Mouse (Mus musculus) myocyte (in vitro differentiated cells): ENCODE measurements at regions not wholly inside any gene's neighbourhood (a gene's known extent, or its start where the extent isn't known, plus 50 kb on each side); places are given as distances from the start of the nearest gene placed in this dataset.

ENCODE experiments used
- CEBPB ChIP-seq: IDR thresholded peaks from 2 replicates; pipeline ENCODE4 v1.6.1; 2011; ENCODE audit warnings: mild to moderate bottlenecking, moderate library complexity; ENCODE audit not compliant: poor library complexity, insufficient read depth, severe bottlenecking
- E2F4 ChIP-seq: IDR thresholded peaks from one replicate; pipeline ENCODE4 v1.6.1; 2011; ENCODE audit warnings: mild to moderate bottlenecking, control low read depth, moderate library complexity; ENCODE audit not compliant: insufficient read depth
- MAX ChIP-seq: IDR thresholded peaks from one replicate; pipeline ENCODE4 v1.6.1; 2011; ENCODE audit warnings: low read depth, mild to moderate bottlenecking, control low read depth
- MYOD1 ChIP-seq, 3 experiments: IDR thresholded peaks; one replicate each; pipeline ENCODE4 v1.6.1; 2011; ENCODE audit warnings: control low read depth in 2 of 3, low read depth in 2 of 3, mild to moderate bottlenecking in 2 of 3, moderate library complexity in 1 of 3; ENCODE audit not compliant: insufficient read length in 2 of 3, control insufficient read depth in 1 of 3
- MYOG ChIP-seq, 3 experiments: IDR thresholded peaks; one replicate each; pipeline ENCODE4 v1.6.1; 2011; ENCODE audit warnings: control low read depth in 2 of 3, low read depth in 2 of 3, mild to moderate bottlenecking in 2 of 3; ENCODE audit not compliant: insufficient read length in 2 of 3, control insufficient read depth in 1 of 3, insufficient read depth in 1 of 3
- POLR2A ChIP-seq: IDR thresholded peaks from one replicate; pipeline ENCODE4 v1.6.1; 2011; ENCODE audit warnings: low read depth, mild to moderate bottlenecking, control low read depth, moderate library complexity; ENCODE audit not compliant: insufficient read length
- POLR2AphosphoS2 ChIP-seq: IDR thresholded peaks from one replicate; pipeline ENCODE4 v1.6.1; 2011; ENCODE audit warnings: low read depth, control low read depth; ENCODE audit not compliant: insufficient read length
- SRF ChIP-seq: IDR thresholded peaks from one replicate; pipeline ENCODE4 v1.6.1; 2011; ENCODE audit warnings: low read depth; ENCODE audit not compliant: control insufficient read depth, insufficient read length
- TCF12 ChIP-seq: IDR thresholded peaks from one replicate; pipeline ENCODE4 v1.6.1; 2011; ENCODE audit warnings: mild to moderate bottlenecking, control low read depth; ENCODE audit not compliant: poor library complexity, insufficient read depth, severe bottlenecking

GRCm38 (mm10) chr2:143233795-143234194, 155.5 kb downstream of the Otor start:
- TF ChIP-seq SRF = no peak
- TF ChIP-seq E2F4 = no peak
- TF ChIP-seq POLR2A = no peak
- no peak for TF ChIP-seq MYOD1 (IDR thresholded peaks at IDR 0.05; ENCODE audit: control insufficient read depth in 1 of 3, insufficient read length in 2 of 3, low read depth in 2 of 3)
- no peak for TF ChIP-seq POLR2AphosphoS2
- TF ChIP-seq TCF12 = no peak
- no peak for TF ChIP-seq CEBPB
- no peak for TF ChIP-seq MAX
- no peak for TF ChIP-seq MYOG (IDR thresholded peaks at IDR 0.05; ENCODE audit: control insufficient read depth in 1 of 3, insufficient read depth in 1 of 3, insufficient read length in 2 of 3, low read depth in 2 of 3)
